Mouse (Mus musculus): Measurements from ENCODE around the gene 4930432M17Rik. TPM values are rescaled to one million over a fixed set of nuclear protein-coding genes. Genes with fewer than 3 reads are reported as not detected.

The 4930432M17Rik gene
- polyA plus RNA-seq, 1 experiment from 2014 or later = not detected

DNA sequence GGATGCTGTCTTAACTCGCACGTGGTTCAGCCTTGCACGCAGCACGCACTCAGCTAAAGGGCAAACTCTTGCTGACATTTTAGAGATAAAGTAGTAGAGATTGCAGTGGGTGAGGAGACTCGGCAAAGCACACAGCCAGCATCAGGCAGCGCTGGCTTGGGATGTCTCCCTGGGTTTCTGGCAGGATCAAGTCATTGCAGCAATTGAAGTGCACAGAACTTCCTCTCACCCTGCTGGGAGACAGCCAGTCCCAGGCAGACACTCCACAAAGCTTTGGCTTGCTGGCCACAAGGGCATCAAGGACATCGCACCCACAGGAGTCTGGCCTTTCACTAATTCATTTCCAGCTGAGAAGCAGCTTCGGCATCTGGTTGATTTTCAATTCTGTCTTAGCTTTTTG, 27.3 kb upstream of the 4930432M17Rik start:
- H3K36me3 ChIP-seq = no peaks in the 10 kb centered on the region
- H3K4me1 ChIP-seq = peaks cover 3% of the 10 kb centered on the region; the same call in 1 of the 2 replicates
- H3K9me3 ChIP-seq = no peaks in the 10 kb centered on the region
- no peaks in the 10 kb centered on the region for H3K27me3 ChIP-seq
- H3K4me2 ChIP-seq (replicated peaks) = no peak overlapping the region
- no peak for ATAC-seq (ENCODE audit: insufficient number of reproducible peaks, insufficient read depth, low FRiP score, low TSS enrichment)
- no peak overlapping the region for H3K27ac ChIP-seq
- 80% methylated on average over 8 of the region's 8 CpGs for whole genome bisulfite sequencing
- no peak overlapping the region for H3K4me3 ChIP-seq
- H3K9ac ChIP-seq = no peak overlapping the region

DNA sequence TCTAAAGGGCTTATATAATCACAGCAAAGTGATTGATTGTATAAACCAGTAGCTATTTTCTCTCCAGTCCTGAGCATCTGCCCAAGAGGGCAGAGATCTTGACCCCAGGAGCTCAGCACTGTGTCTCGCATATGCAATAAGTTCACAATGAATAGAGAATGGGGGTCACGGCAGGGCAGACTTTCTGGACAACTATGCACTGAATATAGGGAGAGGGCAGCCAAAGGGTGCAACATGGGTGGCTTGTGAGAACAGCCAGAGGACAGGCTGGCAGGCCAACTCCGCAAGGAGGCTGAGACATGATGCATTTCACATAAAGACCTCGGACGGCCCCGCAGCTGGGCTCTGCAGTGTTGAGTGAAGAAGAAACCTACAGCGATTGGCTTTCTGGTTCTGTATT, 25.1 kb upstream of the 4930432M17Rik start:
- Histone ChIP-seq H3K4me3 (no peak overlapping the region), H3K9ac (no peak overlapping the region), H3K9me3 (no peaks in the 10 kb centered on the region), H3K36me3 (no peaks in the 10 kb centered on the region), H3K4me1 (peaks cover 3% of the 10 kb centered on the region; the same call in 1 of the 2 replicates), H3K4me2 (replicated peaks) (no peak overlapping the region), H3K27ac (no peak overlapping the region), H3K27me3 (no peaks in the 10 kb centered on the region)
- ATAC-seq (ENCODE audit: insufficient number of reproducible peaks, insufficient read depth, low FRiP score, low TSS enrichment) = no peak
- WGBS = 52% methylated on average over 7 of the region's 7 CpGs

DNA sequence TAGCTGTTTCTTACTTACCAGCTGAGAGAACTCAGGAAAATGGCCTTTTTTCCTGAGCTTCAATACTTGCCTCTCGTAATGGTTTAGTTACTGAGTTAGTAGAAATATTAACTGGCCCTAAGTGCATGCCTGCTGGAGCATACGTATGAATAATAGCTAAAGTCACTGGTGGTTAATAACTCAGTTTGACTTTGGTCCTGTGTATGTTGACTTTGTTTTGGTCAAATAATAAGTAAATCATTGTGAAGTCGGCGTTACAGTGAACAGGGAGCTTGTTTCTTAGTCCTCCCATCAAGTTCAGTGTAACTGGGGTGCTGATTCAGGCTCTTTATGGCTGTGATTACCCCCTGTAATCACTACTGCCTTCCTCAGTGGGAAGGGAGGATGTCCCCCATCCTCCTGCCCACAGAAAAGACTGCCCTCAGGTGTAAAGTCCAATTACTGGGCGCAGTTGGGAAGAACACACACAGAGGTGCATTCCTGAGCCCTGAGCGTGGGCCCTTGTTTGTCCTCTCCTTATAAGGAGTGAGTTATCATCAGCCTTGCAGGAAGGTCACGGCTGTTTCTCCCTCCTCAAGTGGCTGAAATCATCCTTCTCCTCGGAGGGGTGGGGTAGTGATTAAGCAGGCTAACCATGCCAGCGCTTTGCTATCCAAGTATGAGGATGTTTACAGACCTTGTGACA, 24.1 kb upstream of the 4930432M17Rik start:
- no peaks in the 10 kb centered on the region for H3K9me3 ChIP-seq
- H3K27ac ChIP-seq = no peak overlapping the region
- ATAC-seq (ENCODE audit: insufficient number of reproducible peaks, insufficient read depth, low FRiP score, low TSS enrichment) = no peak
- peaks cover 3% of the 10 kb centered on the region; the same call in 1 of the 2 replicates for H3K4me1 ChIP-seq
- no peaks in the 10 kb centered on the region for H3K36me3 ChIP-seq
- WGBS = 47% methylated on average over 9 of the region's 9 CpGs
- H3K4me2 ChIP-seq (replicated peaks) = no peak overlapping the region
- no peak overlapping the region for H3K9ac ChIP-seq
- H3K27me3 ChIP-seq = no peaks in the 10 kb centered on the region
- no peak overlapping the region for H3K4me3 ChIP-seq

DNA sequence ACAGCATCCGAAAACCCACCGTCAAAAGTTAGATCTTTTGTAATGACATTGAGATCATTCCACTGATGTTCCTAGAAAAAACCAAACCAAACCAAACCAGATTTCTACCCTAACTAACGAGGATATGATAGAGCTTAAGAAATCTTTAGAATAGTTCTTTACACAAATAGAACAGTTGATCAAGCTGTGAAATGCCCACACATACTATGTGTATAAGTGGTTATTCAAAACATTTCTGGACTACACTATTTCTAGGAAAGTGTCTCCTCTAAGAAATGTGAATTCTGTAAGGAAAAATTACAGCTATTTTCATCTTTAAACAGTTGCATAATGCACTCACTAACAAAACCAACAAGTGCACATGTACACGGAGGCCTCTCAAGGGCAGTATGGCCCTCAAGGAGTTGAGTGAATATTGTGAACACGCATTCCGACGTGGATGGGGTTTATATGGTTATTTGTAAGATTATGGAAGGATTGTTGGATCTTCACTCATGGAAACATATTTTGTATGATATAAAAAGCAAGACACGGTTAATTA, 22.3 kb upstream of the 4930432M17Rik start:
- WGBS = 91% methylated on average over 8 of the region's 8 CpGs
- H3K4me3 ChIP-seq = no peak overlapping the region

DNA sequence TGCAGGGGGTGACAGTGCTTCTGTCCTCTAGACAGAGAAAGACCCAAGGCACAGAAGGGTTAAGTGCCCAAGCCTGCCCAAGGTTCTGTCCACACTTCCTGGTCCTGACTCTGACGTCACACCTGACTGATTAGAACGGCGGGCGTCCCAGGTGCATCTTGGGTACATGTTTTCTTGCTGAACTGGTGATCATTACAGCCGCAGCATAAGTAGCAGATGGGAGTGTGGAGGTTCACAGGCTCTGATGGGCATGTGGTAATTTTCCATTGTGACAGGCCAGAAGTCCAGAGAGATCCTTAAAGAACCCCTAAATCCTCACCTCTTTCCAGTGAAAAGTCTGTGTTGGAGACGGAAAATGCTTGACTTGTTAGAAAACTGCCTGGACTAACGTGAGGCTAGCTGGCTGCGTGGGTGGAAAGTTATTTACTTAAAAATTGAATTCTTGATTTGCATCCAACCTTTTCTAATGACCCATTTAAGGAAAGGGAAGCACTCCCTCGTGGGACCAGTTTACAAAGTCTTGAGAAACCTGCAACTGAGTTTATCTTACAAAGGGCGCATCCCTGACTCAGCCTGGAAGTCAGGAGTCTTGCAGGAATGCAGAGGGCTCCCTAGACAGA, 20.4 kb upstream of the 4930432M17Rik start:
- Histone ChIP-seq H3K4me3 (no peak overlapping the region), H3K9me3 (no peaks in the 10 kb centered on the region), H3K9ac (no peak overlapping the region), H3K4me1 (peaks cover 3% of the 10 kb centered on the region; the same call in 1 of the 2 replicates), H3K36me3 (no peaks in the 10 kb centered on the region), H3K27ac (no peak overlapping the region), H3K4me2 (replicated peaks) (no peak overlapping the region), H3K27me3 (no peaks in the 10 kb centered on the region)
- WGBS = 50% methylated on average over 10 of the region's 10 CpGs
- no peak for ATAC-seq (ENCODE audit: insufficient number of reproducible peaks, insufficient read depth, low FRiP score, low TSS enrichment)

More for the DNA sequence above, 22.3 kb upstream of the 4930432M17Rik start:
- Histone ChIP-seq H3K9me3 (no peaks in the 10 kb centered on the region), H3K4me2 (replicated peaks) (no peak overlapping the region), H3K27ac (no peak overlapping the region), H3K36me3 (no peaks in the 10 kb centered on the region), H3K9ac (no peak overlapping the region), H3K27me3 (no peaks in the 10 kb centered on the region), H3K4me1 (peaks cover 3% of the 10 kb centered on the region; the same call in 1 of the 2 replicates)
- no peak for ATAC-seq (ENCODE audit: insufficient number of reproducible peaks, insufficient read depth, low FRiP score, low TSS enrichment)

DNA sequence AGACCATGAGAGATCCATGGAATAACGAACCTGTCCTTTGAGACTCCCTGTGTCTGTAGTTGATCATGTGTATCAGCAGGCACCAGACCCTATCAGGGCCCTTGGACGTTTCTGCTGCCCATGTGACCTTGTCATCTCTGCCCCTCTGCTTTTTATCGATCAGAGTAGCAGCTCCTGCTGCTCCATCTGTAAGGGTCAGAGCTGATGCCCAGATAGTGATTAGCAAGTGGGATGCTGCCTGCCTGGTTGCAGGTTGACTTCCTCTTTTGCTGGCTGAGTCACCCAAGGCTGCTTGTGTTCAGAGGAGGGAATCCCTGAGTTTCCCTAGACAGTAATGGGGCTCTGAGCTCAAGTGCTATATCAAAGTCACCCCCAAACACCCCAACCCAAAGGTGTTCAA, 18.9 kb upstream of the 4930432M17Rik start:
- H3K4me2 ChIP-seq (replicated peaks) = no peak overlapping the region
- H3K4me3 ChIP-seq = no peak overlapping the region
- WGBS = 62% methylated on average over 3 of the region's 3 CpGs
- ATAC-seq (ENCODE audit: insufficient number of reproducible peaks, insufficient read depth, low FRiP score, low TSS enrichment) = no peak
- H3K9ac ChIP-seq = no peak overlapping the region
- H3K4me1 ChIP-seq = peaks cover under 1% of the 10 kb centered on the region; the same call in 1 of the 2 replicates
- no peak overlapping the region for H3K27ac ChIP-seq
- no peaks in the 10 kb centered on the region for H3K36me3 ChIP-seq
- no peaks in the 10 kb centered on the region for H3K9me3 ChIP-seq
- no peaks in the 10 kb centered on the region for H3K27me3 ChIP-seq

DNA sequence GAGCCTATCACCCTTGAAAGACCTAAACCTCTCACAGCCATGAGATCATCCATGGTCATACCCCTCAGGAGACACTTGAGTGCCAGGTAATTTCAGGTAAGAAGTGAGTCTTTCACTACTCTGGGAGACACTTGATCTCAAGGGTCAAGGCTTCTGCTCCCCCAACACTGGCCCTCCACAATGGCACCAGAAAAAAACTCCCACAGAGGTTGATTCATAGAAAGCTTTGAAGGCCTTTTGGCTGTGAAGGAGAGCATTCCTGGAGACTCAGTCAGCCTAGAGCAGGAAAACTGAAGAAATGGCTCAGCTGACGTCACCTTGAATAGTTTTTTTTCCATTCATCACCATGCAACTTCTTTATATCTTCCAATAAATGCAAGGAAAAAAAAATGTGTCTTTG, 18.4 kb upstream of the 4930432M17Rik start:
- no peaks in the 10 kb centered on the region for H3K36me3 ChIP-seq
- H3K4me3 ChIP-seq = no peak overlapping the region
- ATAC-seq (ENCODE audit: insufficient number of reproducible peaks, insufficient read depth, low FRiP score, low TSS enrichment) = no peak
- H3K9ac ChIP-seq = no peak overlapping the region
- no peak overlapping the region for H3K27ac ChIP-seq
- H3K9me3 ChIP-seq = no peaks in the 10 kb centered on the region
- H3K4me2 ChIP-seq (replicated peaks) = no peak overlapping the region
- WGBS = 77% methylated on average over 1 of the region's 1 CpGs
- no peaks in the 10 kb centered on the region for H3K27me3 ChIP-seq
- H3K4me1 ChIP-seq = no peaks in the 10 kb centered on the region

DNA sequence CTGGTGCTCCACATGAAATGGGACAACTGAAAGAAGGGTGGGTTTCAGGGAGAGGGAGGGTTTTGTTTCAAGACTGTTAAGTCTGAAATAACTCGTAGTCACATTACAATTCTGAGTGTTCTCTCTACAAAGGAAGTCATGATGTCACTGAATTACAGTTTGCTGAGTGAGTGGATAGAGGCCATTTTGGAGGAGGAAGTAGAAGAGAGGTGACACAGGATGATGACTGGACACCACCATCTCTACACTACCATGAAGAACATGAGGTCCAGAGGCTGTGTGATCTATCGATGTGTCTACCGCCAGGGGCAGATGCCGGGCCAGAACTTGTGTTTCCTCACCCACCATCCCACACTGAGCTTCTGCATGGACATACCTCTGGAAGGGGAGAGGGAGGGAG, 13.6 kb upstream of the 4930432M17Rik start:
- Histone ChIP-seq H3K36me3 (no peaks in the 10 kb centered on the region), H3K4me1 (no peaks in the 10 kb centered on the region), H3K9me3 (no peaks in the 10 kb centered on the region), H3K27me3 (no peaks in the 10 kb centered on the region), H3K9ac (no peak overlapping the region), H3K4me3 (no peak overlapping the region), H3K4me2 (replicated peaks) (no peak overlapping the region), H3K27ac (no peak overlapping the region)
- WGBS = 97% methylated on average over 4 of the region's 4 CpGs
- ATAC-seq (ENCODE audit: insufficient number of reproducible peaks, insufficient read depth, low FRiP score, low TSS enrichment) = no peak

DNA sequence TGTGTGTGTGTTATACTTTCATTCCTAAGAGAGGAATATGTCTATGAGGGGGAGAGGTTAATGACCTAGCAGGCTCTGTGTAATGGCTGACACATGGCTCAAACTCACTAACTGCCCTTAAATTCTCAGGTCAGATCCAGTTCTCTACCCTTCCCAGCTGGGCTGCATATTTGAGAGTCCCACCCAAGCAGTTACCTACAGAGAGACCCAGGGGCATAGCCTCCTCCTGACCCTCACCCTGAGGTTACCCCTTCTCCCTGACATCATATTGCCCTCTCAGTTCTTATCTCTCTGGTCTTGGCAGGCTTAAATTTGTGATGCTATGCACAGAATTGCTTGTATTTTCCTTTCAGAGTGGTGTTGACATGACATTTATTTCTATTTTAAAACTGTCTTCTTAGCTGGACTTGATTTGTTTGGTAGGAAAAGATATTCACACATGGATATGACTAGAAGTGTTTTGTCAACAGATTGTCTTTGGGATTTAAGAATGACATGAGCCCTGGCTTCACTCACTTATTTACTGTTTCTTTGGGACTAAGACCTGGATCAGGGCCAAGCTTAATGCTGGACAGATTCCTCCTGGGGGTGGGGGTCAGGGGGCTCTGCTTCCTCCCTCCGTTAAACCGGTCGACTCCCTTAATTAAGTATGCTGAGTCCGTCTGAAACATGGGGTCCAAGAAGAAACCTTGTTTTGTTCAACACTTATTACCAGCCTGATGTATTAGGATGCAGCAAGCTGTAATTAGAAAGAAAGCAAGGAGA, 7.7 kb upstream of the 4930432M17Rik start:
- Histone ChIP-seq H3K4me3 (no peak overlapping the region), H3K4me1 (peaks cover 11% of the 10 kb centered on the region), H3K27me3 (no peaks in the 10 kb centered on the region), H3K36me3 (no peaks in the 10 kb centered on the region), H3K9ac (no peak overlapping the region), H3K27ac (no peak overlapping the region), H3K4me2 (replicated peaks) (no peak overlapping the region), H3K9me3 (no peaks in the 10 kb centered on the region)
- 14% methylated on average over 4 of the region's 4 CpGs for WGBS
- ATAC-seq (ENCODE audit: insufficient number of reproducible peaks, insufficient read depth, low FRiP score, low TSS enrichment) = no peak

DNA sequence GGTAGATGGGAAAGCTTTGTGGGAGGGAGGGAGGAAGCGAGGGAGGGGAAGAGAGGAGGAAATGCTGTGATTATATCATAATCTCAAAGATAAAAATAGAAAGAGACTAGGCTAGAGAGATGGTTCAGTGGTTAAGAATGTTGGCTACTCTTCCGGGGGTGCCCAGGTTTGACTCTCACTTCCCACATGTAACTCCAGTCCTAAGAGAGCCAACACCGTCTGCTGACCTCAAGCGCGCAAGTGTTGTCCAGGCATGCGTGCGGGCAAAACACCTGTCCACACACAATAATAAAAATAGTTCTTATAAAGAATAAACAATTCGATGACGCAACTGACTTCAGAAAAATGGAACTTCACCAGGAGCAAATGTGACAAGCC, 7.1 kb upstream of the 4930432M17Rik start:
- no peak for ATAC-seq (ENCODE audit: insufficient number of reproducible peaks, insufficient read depth, low FRiP score, low TSS enrichment)
- 90% methylated on average over 9 of the region's 9 CpGs for WGBS
- no peak overlapping the region for H3K27ac ChIP-seq
- H3K9ac ChIP-seq = no peak overlapping the region
- H3K27me3 ChIP-seq = no peaks in the 10 kb centered on the region
- no peak overlapping the region for H3K4me3 ChIP-seq
- no peaks in the 10 kb centered on the region for H3K9me3 ChIP-seq
- H3K36me3 ChIP-seq = no peaks in the 10 kb centered on the region
- H3K4me2 ChIP-seq (replicated peaks) = no peak overlapping the region
- H3K4me1 ChIP-seq = peaks cover 11% of the 10 kb centered on the region

DNA sequence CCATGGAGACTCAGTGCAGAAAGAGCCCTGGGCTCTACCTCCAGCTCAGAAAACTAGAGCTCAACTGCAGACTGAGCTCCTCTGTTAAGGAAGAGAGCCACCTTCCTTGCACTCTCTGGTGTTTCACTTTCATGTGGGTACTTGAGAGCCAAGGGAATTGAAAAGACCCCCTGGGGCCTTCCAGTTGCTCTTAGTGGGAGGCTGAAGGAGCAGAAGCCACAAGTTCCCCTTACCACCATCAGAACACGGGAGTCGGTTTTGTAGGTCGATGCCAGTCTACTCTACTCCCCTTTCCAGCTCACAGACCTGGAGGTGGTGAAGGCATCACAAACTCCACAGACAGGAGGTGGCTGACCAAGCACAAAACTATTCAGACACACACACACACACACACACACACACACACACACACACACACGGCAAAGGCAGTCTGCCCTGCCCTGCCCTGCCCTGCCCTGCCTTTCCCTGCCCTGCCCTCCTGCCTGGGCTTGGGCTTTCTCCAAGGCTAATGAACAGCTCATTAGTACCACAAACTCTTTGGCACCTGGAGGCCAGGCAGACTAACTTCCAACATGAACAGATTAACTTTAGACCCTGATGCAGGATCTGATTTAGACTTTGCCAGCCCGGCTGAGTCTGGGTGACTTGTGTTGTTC, 1.7 kb downstream of the 4930432M17Rik start:
- Histone ChIP-seq H3K27me3 (no peaks in the 10 kb centered on the region), H3K36me3 (no peaks in the 10 kb centered on the region), H3K4me1 (no peaks in the 10 kb centered on the region), H3K27ac (no peak overlapping the region), H3K9ac (no peak overlapping the region), H3K9me3 (no peaks in the 10 kb centered on the region), H3K4me3 (no peak overlapping the region), H3K4me2 (replicated peaks) (no peak overlapping the region)
- WGBS = 89% methylated on average over 5 of the region's 5 CpGs
- no peak for ATAC-seq (ENCODE audit: insufficient number of reproducible peaks, insufficient read depth, low FRiP score, low TSS enrichment)
